Mouse (Mus musculus): ENCODE measurements around the gene Erbb4. TPM values are rescaled to one million over a fixed set of nuclear protein-coding genes. Genes with fewer than 3 reads are reported as not detected.

Erbb4 gene
- polyA plus RNA-seq, 1 experiment from 2014 or later: 0.01 TPM

DNA sequence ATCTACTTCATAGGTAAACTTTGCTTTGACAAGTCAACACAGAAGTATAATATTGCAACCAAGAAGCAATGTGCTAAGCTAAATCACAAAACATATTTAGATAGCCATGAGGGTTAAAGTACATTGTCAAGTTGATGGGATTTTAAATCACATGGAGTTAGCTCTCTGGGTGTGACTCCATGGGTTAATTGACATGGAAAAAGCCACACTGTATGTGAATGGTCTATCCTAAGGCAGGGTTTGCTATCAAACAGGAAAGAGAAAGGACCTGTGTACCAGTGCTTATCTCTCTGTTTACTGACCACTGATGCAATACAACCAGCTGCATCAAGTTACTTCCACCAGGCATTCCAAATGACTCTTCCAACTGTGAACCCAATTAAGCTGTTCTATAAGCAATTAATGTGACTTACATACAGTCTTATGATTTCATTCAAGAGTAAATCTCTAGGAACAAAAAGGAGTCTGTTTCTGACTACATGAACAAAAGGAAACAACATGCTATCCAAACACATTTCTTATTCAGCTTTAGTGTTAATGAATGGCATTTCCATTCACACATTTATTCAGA lies 641.4 kb downstream of the Erbb4 start:
- Histone ChIP-seq H3K4me3 (replicated peaks) (no peak overlapping the region), H3K4me1 (replicated peaks) (no peaks in the 10 kb centered on the region), H3K27me3 (no peaks in the 10 kb centered on the region), H3K9ac (no peak overlapping the region), H3K9me3 (replicated peaks) (no peaks in the 10 kb centered on the region), H3K27ac (replicated peaks) (no peak overlapping the region), H3K36me3 (replicated peaks) (no peaks in the 10 kb centered on the region), H3K4me2 (no peak overlapping the region)
- ATAC-seq (ENCODE audit: insufficient read depth): no peak

DNA sequence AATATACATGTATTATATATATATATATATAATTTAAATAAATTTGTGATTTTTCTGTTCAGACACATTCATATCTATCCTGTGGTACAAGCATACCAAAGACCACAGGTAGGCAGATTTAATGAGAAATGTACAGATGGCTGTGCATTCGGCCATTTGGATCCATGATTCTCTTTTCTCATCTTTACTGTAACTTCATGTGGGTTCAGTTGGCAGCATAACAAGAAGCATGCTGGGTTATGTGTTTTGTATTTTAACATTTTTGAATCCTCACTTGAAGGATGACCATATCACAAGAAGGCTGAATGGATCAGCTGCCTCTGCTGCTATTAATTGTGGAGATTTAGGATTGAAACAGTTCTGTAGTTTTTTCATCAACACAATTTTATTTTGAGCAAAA lies 656.6 kb downstream of the Erbb4 start:
- H3K4me3 ChIP-seq (replicated peaks): no peak overlapping the region
- H3K36me3 ChIP-seq (replicated peaks): no peaks in the 10 kb centered on the region
- no peaks in the 10 kb centered on the region for H3K27me3 ChIP-seq
- no peaks in the 10 kb centered on the region for H3K4me1 ChIP-seq (replicated peaks)
- H3K4me2 ChIP-seq: no peak overlapping the region
- no peaks in the 10 kb centered on the region for H3K9me3 ChIP-seq (replicated peaks)
- WGBS (ENCODE audit: insufficient replicate concordance): 45% methylated on average over 1 of the region's 1 CpGs
- no peak overlapping the region for H3K9ac ChIP-seq
- no peak overlapping the region for H3K27ac ChIP-seq (replicated peaks)
- ATAC-seq (ENCODE audit: insufficient read depth): no peak

DNA sequence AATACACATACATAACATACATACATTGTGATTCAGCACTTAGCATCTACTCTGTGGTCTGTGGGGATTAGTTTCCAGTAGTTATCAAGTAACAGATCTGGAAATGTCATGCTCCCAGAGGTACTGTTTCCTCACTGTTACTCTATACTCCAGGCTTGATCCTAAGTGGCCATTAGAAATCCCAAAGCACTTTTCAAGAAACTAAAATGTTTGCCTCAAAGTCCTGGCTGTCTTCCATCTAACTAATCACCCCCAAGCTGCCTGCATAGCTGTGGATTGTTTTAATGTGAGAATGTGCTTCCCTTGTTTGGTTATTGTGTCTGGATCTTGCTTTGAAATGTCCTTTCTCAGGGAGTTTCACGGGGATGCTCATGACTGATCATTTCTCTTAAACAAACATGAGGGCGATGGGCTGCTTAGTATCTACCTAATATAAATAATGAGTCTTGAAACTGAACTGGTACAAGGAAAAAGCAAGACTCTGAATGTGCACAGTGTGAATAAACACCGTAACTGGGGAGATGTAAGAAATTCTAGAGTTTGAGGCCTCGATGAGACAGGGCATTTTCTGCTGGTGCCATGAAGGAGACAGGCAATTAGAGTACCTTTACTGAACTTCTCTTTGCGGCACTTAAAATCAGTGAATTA lies 683.4 kb downstream of the Erbb4 start:
- Histone ChIP-seq H3K9ac (no peak overlapping the region), H3K4me3 (replicated peaks) (no peak overlapping the region), H3K4me2 (no peak overlapping the region), H3K4me1 (replicated peaks) (no peaks in the 10 kb centered on the region), H3K36me3 (replicated peaks) (no peaks in the 10 kb centered on the region), H3K27me3 (no peaks in the 10 kb centered on the region), H3K27ac (replicated peaks) (no peak overlapping the region), H3K9me3 (replicated peaks) (no peaks in the 10 kb centered on the region)
- 64% methylated on average over 5 of the region's 5 CpGs for WGBS (ENCODE audit: insufficient replicate concordance)
- no peak for ATAC-seq (ENCODE audit: insufficient read depth)

GRCm38 (mm10) chr1:68401204-68401603 lies 706.7 kb downstream of the Erbb4 start:
- no peak overlapping the region for H3K27ac ChIP-seq (replicated peaks)
- no peaks in the 10 kb centered on the region for H3K36me3 ChIP-seq (replicated peaks)
- no peaks in the 10 kb centered on the region for H3K4me1 ChIP-seq (replicated peaks)
- 65% methylated on average over 4 of the region's 4 CpGs for WGBS (ENCODE audit: insufficient replicate concordance)
- H3K9me3 ChIP-seq (replicated peaks): no peaks in the 10 kb centered on the region
- ATAC-seq (ENCODE audit: insufficient read depth): no peak
- H3K9ac ChIP-seq: no peak overlapping the region
- no peak overlapping the region for H3K4me3 ChIP-seq (replicated peaks)
- no peaks in the 10 kb centered on the region for H3K27me3 ChIP-seq
- H3K4me2 ChIP-seq: no peak overlapping the region

GRCm38 (mm10) chr1:68371531-68371930 lies 736.3 kb downstream of the Erbb4 start:
- Histone ChIP-seq H3K4me2 (no peak overlapping the region), H3K27me3 (no peaks in the 10 kb centered on the region), H3K27ac (replicated peaks) (no peak overlapping the region), H3K36me3 (replicated peaks) (no peaks in the 10 kb centered on the region), H3K4me3 (replicated peaks) (no peak overlapping the region), H3K4me1 (replicated peaks) (no peaks in the 10 kb centered on the region), H3K9ac (no peak overlapping the region), H3K9me3 (replicated peaks) (no peaks in the 10 kb centered on the region)
- no peak for ATAC-seq (ENCODE audit: insufficient read depth)
- 46% methylated on average over 2 of the region's 2 CpGs for WGBS (ENCODE audit: insufficient replicate concordance)

DNA sequence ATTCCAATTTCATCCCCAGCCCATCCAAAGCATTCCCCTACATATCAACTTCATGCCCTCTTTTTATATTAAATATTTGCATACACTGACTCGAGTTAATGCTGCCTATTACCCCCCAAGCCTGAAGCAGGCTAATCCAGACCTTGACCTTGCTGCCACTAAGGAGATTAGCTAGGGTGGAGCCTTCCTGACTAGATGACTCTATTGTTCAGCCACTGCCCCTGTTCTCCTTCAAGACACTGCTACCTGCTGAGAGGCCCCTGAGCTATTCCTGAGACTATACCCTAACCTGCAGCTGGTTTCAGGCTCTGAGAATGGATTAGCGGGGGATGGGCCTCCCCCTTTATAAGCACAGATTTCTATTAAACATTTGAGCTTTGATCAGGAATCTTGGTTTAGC lies 774.1 kb downstream of the Erbb4 start:
- H3K9me3 ChIP-seq (replicated peaks): no peaks in the 10 kb centered on the region
- H3K4me2 ChIP-seq: no peak overlapping the region
- no peak overlapping the region for H3K27ac ChIP-seq (replicated peaks)
- H3K4me3 ChIP-seq (replicated peaks): no peak overlapping the region
- WGBS (ENCODE audit: insufficient replicate concordance): 37% methylated on average over 2 of the region's 2 CpGs
- no peak overlapping the region for H3K9ac ChIP-seq
- no peak for ATAC-seq (ENCODE audit: insufficient read depth)
- no peaks in the 10 kb centered on the region for H3K27me3 ChIP-seq
- no peaks in the 10 kb centered on the region for H3K4me1 ChIP-seq (replicated peaks)
- no peaks in the 10 kb centered on the region for H3K36me3 ChIP-seq (replicated peaks)

DNA sequence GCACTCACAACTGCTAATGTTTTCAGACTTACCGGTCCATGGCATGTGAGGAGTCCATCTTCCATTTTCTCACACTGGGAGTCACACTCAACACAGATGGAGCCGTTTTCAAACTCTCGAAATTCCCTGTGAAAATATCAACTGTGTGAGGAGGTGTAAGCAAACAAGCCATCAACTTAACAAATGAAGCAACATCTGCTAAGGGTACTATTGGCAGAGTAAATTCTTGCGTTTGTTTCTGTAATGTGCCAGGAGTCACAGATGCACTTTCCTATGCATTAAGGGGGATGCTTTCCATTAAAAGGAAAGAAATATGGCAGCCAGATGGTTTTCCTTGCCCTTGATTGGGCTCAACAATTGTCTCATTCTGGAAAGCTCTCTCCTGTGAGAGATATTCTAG lies 802.0 kb downstream of the Erbb4 start:
- Histone ChIP-seq H3K4me1 (replicated peaks) (no peaks in the 10 kb centered on the region), H3K4me3 (replicated peaks) (no peak overlapping the region), H3K9ac (no peak overlapping the region), H3K9me3 (replicated peaks) (no peaks in the 10 kb centered on the region), H3K27ac (replicated peaks) (no peak overlapping the region), H3K27me3 (no peaks in the 10 kb centered on the region), H3K4me2 (no peak overlapping the region), H3K36me3 (replicated peaks) (no peaks in the 10 kb centered on the region)
- WGBS (ENCODE audit: insufficient replicate concordance): 60% methylated on average over 4 of the region's 4 CpGs
- ATAC-seq (ENCODE audit: insufficient read depth): no peak

GRCm38 (mm10) chr1:68284443-68284842 lies 823.4 kb downstream of the Erbb4 start:
- Histone ChIP-seq H3K4me2 (no peak overlapping the region), H3K27me3 (no peaks in the 10 kb centered on the region), H3K27ac (replicated peaks) (no peak overlapping the region), H3K9me3 (replicated peaks) (no peaks in the 10 kb centered on the region), H3K4me1 (replicated peaks) (no peaks in the 10 kb centered on the region), H3K9ac (no peak overlapping the region), H3K36me3 (replicated peaks) (no peaks in the 10 kb centered on the region), H3K4me3 (replicated peaks) (no peak overlapping the region)
- no peak for ATAC-seq (ENCODE audit: insufficient read depth)
- WGBS (ENCODE audit: insufficient replicate concordance): 49% methylated on average over 2 of the region's 2 CpGs

DNA sequence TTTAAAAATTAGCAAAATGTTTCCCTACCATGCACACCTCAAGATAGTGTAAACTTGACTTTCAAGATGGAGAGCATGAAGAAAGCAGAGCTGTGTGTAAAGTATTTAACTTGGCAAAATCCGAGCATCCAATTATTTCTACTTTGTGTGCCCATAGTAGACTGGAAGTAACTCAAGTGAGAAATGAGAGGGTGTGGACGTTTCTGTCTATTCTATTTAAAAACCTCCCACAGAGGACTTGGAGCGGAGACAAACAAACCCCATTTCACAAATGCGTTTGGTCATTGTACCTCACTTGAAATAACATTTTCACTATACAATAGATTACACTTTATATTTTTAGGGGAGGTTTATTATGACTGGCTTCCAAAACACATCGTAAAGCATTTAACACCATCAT lies 832.0 kb downstream of the Erbb4 start:
- ATAC-seq (ENCODE audit: insufficient read depth): no peak
- WGBS (ENCODE audit: insufficient replicate concordance): 62% methylated on average over 5 of the region's 5 CpGs

DNA sequence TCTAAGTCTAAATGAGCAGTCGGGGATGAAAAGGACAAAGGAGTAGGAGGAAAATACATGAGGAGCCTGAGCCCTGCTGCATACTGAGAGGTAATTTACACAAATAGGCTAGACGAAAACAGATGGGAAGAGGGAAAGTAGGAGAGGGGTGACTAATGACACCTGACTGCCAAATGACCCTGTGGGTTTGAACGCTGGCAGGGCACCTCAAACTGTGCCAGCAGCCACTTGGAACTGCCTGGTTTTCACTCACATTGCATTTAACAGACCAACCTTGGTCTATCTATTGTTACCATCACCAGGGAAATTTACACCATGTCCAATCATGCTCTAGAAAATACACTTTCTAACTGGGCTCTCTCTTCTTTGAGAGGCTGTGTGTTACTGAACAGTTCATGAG lies 929.3 kb downstream of the Erbb4 start:
- Histone ChIP-seq H3K27ac (replicated peaks) (no peak overlapping the region), H3K27me3 (no peaks in the 10 kb centered on the region), H3K9me3 (replicated peaks) (no peaks in the 10 kb centered on the region), H3K36me3 (replicated peaks) (no peaks in the 10 kb centered on the region), H3K4me2 (no peak overlapping the region), H3K4me3 (replicated peaks) (no peak overlapping the region), H3K9ac (no peak overlapping the region), H3K4me1 (replicated peaks) (no peaks in the 10 kb centered on the region)
- 35% methylated on average over 3 of the region's 3 CpGs for WGBS (ENCODE audit: insufficient replicate concordance)
- ATAC-seq (ENCODE audit: insufficient read depth): no peak

More for the DNA sequence above, 832.0 kb downstream of the Erbb4 start:
- no peaks in the 10 kb centered on the region for H3K4me1 ChIP-seq (replicated peaks)
- H3K27me3 ChIP-seq: no peaks in the 10 kb centered on the region
- H3K9me3 ChIP-seq (replicated peaks): no peaks in the 10 kb centered on the region
- no peak overlapping the region for H3K27ac ChIP-seq (replicated peaks)
- H3K4me3 ChIP-seq (replicated peaks): no peak overlapping the region
- no peaks in the 10 kb centered on the region for H3K36me3 ChIP-seq (replicated peaks)
- no peak overlapping the region for H3K9ac ChIP-seq
- H3K4me2 ChIP-seq: no peak overlapping the region

DNA sequence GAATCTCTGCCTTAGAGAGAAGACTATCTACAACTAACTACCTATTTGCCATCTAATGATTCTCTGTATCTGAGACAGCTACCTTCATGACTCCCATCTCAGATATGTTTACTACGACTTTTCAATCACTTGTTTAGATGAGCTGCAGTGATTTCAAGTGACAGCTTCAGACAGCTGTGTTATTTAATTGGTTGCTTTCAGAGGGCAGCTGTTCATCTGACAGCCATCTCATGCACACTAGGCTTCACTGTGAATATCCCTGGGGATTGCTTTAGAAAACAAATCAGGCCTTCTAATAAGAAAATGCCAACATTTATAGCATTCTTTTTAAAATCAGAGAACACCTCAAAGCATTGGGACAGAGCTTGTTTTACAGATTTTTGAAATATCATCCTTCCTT lies 952.6 kb downstream of the Erbb4 start:
- H3K27me3 ChIP-seq: no peaks in the 10 kb centered on the region
- H3K4me3 ChIP-seq (replicated peaks): no peak overlapping the region
- H3K4me1 ChIP-seq (replicated peaks): no peaks in the 10 kb centered on the region
- no peaks in the 10 kb centered on the region for H3K9me3 ChIP-seq (replicated peaks)
- H3K27ac ChIP-seq (replicated peaks): no peak overlapping the region
- no peak for ATAC-seq (ENCODE audit: insufficient read depth)
- WGBS (ENCODE audit: insufficient replicate concordance): 32% methylated on average over 1 of the region's 1 CpGs
- no peaks in the 10 kb centered on the region for H3K36me3 ChIP-seq (replicated peaks)
- H3K9ac ChIP-seq: no peak overlapping the region
- H3K4me2 ChIP-seq: no peak overlapping the region

- WGBS (ENCODE audit: insufficient replicate concordance): 66% methylated on average over 2 of the region's 2 CpGs
- H3K9me3 ChIP-seq (replicated peaks): no peaks in the 10 kb centered on the region
- no peak overlapping the region for H3K27ac ChIP-seq (replicated peaks)
- ATAC-seq (ENCODE audit: insufficient read depth): no peak
- no peaks in the 10 kb centered on the region for H3K27me3 ChIP-seq
- no peaks in the 10 kb centered on the region for H3K36me3 ChIP-seq (replicated peaks)
- no peaks in the 10 kb centered on the region for H3K4me1 ChIP-seq (replicated peaks)
- H3K9ac ChIP-seq: no peak overlapping the region
- no peak overlapping the region for H3K4me2 ChIP-seq
- no peak overlapping the region for H3K4me3 ChIP-seq (replicated peaks)
Measured at GRCm38 (mm10) chr1:68150572-68150971, 957.3 kb downstream of the Erbb4 start.

Measured in liver, embryonic 15.5 days (tissue).